Mouse (Mus musculus): ENCODE results near the gene Myof. TPM values are rescaled to one million over a fixed set of nuclear protein-coding genes. Genes with fewer than 3 reads are reported as not detected.
A peak's percentile ranks its signal among the peaks of the same experiment; 100 is the strongest.

The Myof gene
- total RNA-seq, 1 experiment, result 44.3 TPM

GRCm38 (mm10) chr19:37921098-37921497, 122.3 kb downstream of the Myof start:
- DNase-seq (ENCODE audit: low read depth, low spot score), result peak; percentile 65
- no peak overlapping the region for H3K27ac ChIP-seq (ENCODE audit: insufficient read depth, low read depth, low read length, poor library complexity, severe bottlenecking)
- no peak overlapping the region for H3K9ac ChIP-seq (ENCODE audit: insufficient read depth, low read depth, low read length, poor library complexity, severe bottlenecking)
- TF ChIP-seq ZC3H11A (IDR thresholded peaks at IDR 0.05; ENCODE audit: borderline replicate concordance, low read depth, low read length), result no peak
- 0 out of 2 replicates have a peak, but pooled peaks have one; percentile 14 for TF ChIP-seq CHD2 (IDR thresholded peaks at IDR 0.05; ENCODE audit: low read depth, low read length)
- in situ Hi-C loops (cut with MboI; ENCODE audit: low sequenced_read_pairs in 2 of 2, unreplicated experiment in 2 of 2), result no loop called here
- no peaks in the 10 kb centered on the region for H3K9me3 ChIP-seq (ENCODE audit: control insufficient read depth, insufficient read depth, low read depth, low read length)
- H3K4me3 ChIP-seq (ENCODE audit: insufficient read depth in 1 of 2, low read depth in 1 of 2, low read length in 2 of 2, poor library complexity in 1 of 2, severe bottlenecking in 1 of 2), result no peak overlapping the region
- peaks cover 4% of the 10 kb centered on the region; the same call in 1 of the 2 replicates for H3K36me3 ChIP-seq (ENCODE audit: control insufficient read depth, insufficient read depth, low read length, poor library complexity, severe bottlenecking)
- peaks cover 2 to 3% of the 10 kb centered on the region in 2 experiments; a peak in 2 of 4 replicates for H3K4me1 ChIP-seq (ENCODE audit: control insufficient read depth in 2 of 2, insufficient read depth in 2 of 2, low read length in 2 of 2, poor library complexity in 1 of 2)

DNA sequence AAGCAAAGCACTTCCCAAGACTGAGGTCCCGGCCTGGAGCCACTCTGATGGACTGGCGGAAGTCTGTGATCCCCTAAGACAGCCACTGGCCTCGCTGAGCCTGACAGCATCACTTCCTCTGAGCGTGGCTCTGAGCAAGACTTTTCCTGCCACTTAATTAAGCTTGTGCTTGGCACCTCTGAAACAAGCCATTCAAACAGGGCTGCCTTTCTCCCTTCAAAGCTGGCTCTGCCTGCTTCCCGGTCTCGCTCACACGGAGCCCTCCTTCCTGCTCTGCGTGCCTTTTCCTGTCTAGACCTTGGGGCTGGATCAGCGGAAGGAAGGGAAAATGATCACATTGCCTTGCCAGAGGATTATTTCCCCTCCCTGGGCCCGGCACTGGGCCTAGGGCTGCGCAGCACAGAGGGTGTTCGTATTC, 124.9 kb downstream of the Myof start:
- Histone ChIP-seq H3K9me3 (ENCODE audit: control insufficient read depth, insufficient read depth, low read depth, low read length) (no peaks in the 10 kb centered on the region), H3K9ac (ENCODE audit: insufficient read depth, low read depth, low read length, poor library complexity, severe bottlenecking) (no peak overlapping the region), H3K27ac (ENCODE audit: insufficient read depth, low read depth, low read length, poor library complexity, severe bottlenecking) (no peak overlapping the region), H3K4me3 (ENCODE audit: insufficient read depth in 1 of 2, low read depth in 1 of 2, low read length in 2 of 2, poor library complexity in 1 of 2, severe bottlenecking in 1 of 2) (no peak overlapping the region), H3K36me3 (ENCODE audit: control insufficient read depth, insufficient read depth, low read length, poor library complexity, severe bottlenecking) (peaks cover 4% of the 10 kb centered on the region; the same call in 1 of the 2 replicates), H3K4me1 (ENCODE audit: control insufficient read depth in 2 of 2, insufficient read depth in 2 of 2, low read length in 2 of 2, poor library complexity in 1 of 2) (peaks cover 2 to 3% of the 10 kb centered on the region in 2 experiments; a peak in 2 of 4 replicates)
- no peak for DNase-seq (ENCODE audit: low read depth, low spot score)
- no peak for TF ChIP-seq MAFK (IDR thresholded peaks at IDR 0.05; ENCODE audit: insufficient read depth, low read depth, low read length)
- in situ Hi-C loops (cut with MboI; ENCODE audit: low sequenced_read_pairs in 2 of 2, unreplicated experiment in 2 of 2), result no loop called here

DNA sequence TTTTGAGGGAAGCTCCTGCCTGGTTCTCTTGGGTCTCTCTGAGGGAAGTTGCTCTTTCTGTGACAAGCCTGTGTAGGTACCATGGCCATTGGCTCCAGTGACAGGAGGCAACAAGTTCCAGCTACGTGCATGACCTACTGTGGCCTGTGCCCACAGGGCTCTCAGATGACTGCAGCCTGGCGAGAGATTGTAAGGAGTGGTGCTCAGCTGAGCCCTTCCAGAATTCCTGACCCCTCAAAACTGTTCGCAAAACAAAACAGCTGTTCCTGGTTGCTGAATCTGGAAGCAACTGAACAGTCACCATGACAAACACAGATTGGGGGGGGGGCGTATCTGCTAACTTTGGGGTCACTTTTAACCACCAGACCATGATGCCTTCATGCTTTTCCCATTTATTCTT, 129.1 kb downstream of the Myof start:
- Histone ChIP-seq H3K9ac (ENCODE audit: insufficient read depth, low read depth, low read length, poor library complexity, severe bottlenecking) (no peak overlapping the region), H3K27ac (ENCODE audit: insufficient read depth, low read depth, low read length, poor library complexity, severe bottlenecking) (no peak overlapping the region), H3K36me3 (ENCODE audit: control insufficient read depth, insufficient read depth, low read length, poor library complexity, severe bottlenecking) (no peaks in the 10 kb centered on the region), H3K4me1 (ENCODE audit: control insufficient read depth in 2 of 2, insufficient read depth in 2 of 2, low read length in 2 of 2, poor library complexity in 1 of 2) (0 out of 4 replicates have a peak, but pooled peaks cover 0 to 2% of the 10 kb centered on the region in 2 experiments), H3K9me3 (ENCODE audit: control insufficient read depth, insufficient read depth, low read depth, low read length) (no peaks in the 10 kb centered on the region), H3K4me3 (ENCODE audit: insufficient read depth in 1 of 2, low read depth in 1 of 2, low read length in 2 of 2, poor library complexity in 1 of 2, severe bottlenecking in 1 of 2) (no peak overlapping the region)
- TF ChIP-seq ZC3H11A (IDR thresholded peaks at IDR 0.05; ENCODE audit: borderline replicate concordance, low read depth, low read length), result no peak
- in situ Hi-C loops (cut with MboI; ENCODE audit: low sequenced_read_pairs in 2 of 2, unreplicated experiment in 2 of 2), result no loop called here
- no peak for DNase-seq (ENCODE audit: low read depth, low spot score)

DNA sequence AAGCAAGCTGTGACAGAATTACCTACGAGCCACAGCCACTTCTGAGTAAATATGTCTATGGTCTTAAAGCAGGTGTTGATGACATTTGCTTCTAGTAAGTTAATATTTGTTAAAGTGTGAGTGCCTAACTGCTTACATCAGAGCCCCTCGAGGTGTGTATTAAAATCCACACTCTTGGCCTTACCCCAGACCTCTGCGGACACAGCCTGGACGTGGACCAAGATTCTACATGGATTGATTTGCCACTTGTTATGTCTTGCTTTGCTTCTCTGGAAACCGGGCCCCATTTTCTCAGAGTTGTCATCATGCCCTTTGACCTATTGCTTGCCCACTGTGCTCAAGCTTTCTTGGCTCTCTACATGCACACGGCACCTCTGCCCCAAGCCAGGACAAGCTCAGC, 130.9 kb downstream of the Myof start:
- no peak for DNase-seq (ENCODE audit: low read depth, low spot score)
- TF ChIP-seq MAFK (IDR thresholded peaks at IDR 0.05; ENCODE audit: insufficient read depth, low read depth, low read length), result no peak
- no peak for TF ChIP-seq CHD2 (IDR thresholded peaks at IDR 0.05; ENCODE audit: low read depth, low read length)
- no peak for TF ChIP-seq ZC3H11A (IDR thresholded peaks at IDR 0.05; ENCODE audit: borderline replicate concordance, low read depth, low read length)
- no peak for TF ChIP-seq ZNF384 (IDR thresholded peaks at IDR 0.05; ENCODE audit: low read depth, low read length)
- TF ChIP-seq HCFC1 (IDR thresholded peaks at IDR 0.05; ENCODE audit: borderline replicate concordance, insufficient read depth, low read length), result no peak
- H3K27ac ChIP-seq (ENCODE audit: insufficient read depth, low read depth, low read length, poor library complexity, severe bottlenecking), result no peak overlapping the region
- H3K36me3 ChIP-seq (ENCODE audit: control insufficient read depth, insufficient read depth, low read length, poor library complexity, severe bottlenecking), result no peaks in the 10 kb centered on the region
- H3K9ac ChIP-seq (ENCODE audit: insufficient read depth, low read depth, low read length, poor library complexity, severe bottlenecking), result no peak overlapping the region
- in situ Hi-C loops (cut with MboI; ENCODE audit: low sequenced_read_pairs in 2 of 2, unreplicated experiment in 2 of 2), result no loop called here
- 0 out of 4 replicates have a peak, but pooled peaks cover 0 to 2% of the 10 kb centered on the region in 2 experiments for H3K4me1 ChIP-seq (ENCODE audit: control insufficient read depth in 2 of 2, insufficient read depth in 2 of 2, low read length in 2 of 2, poor library complexity in 1 of 2)
- H3K9me3 ChIP-seq (ENCODE audit: control insufficient read depth, insufficient read depth, low read depth, low read length), result no peaks in the 10 kb centered on the region
- no peak overlapping the region for H3K4me3 ChIP-seq (ENCODE audit: insufficient read depth in 1 of 2, low read depth in 1 of 2, low read length in 2 of 2, poor library complexity in 1 of 2, severe bottlenecking in 1 of 2)

- H3K36me3 ChIP-seq (ENCODE audit: control insufficient read depth, insufficient read depth, low read length, poor library complexity, severe bottlenecking), result no peaks in the 10 kb centered on the region; the same call in 1 of the 2 replicates
- H3K9me3 ChIP-seq (ENCODE audit: control insufficient read depth, insufficient read depth, low read depth, low read length), result no peaks in the 10 kb centered on the region
- in situ Hi-C loops (cut with MboI; ENCODE audit: low sequenced_read_pairs in 2 of 2, unreplicated experiment in 2 of 2), result no loop called here
- DNase-seq (ENCODE audit: low read depth, low spot score), result no peak
- H3K4me1 ChIP-seq (ENCODE audit: control insufficient read depth in 2 of 2, insufficient read depth in 2 of 2, low read length in 2 of 2, poor library complexity in 1 of 2), result 0 out of 4 replicates have a peak, but pooled peaks cover 0 to 2% of the 10 kb centered on the region in 2 experiments
- no peak overlapping the region for H3K4me3 ChIP-seq (ENCODE audit: insufficient read depth in 1 of 2, low read depth in 1 of 2, low read length in 2 of 2, poor library complexity in 1 of 2, severe bottlenecking in 1 of 2)
- TF ChIP-seq MAFK (IDR thresholded peaks at IDR 0.05; ENCODE audit: insufficient read depth, low read depth, low read length), result no peak
- no peak for TF ChIP-seq ZC3H11A (IDR thresholded peaks at IDR 0.05; ENCODE audit: borderline replicate concordance, low read depth, low read length)
- no peak overlapping the region for H3K9ac ChIP-seq (ENCODE audit: insufficient read depth, low read depth, low read length, poor library complexity, severe bottlenecking)
- H3K27ac ChIP-seq (ENCODE audit: insufficient read depth, low read depth, low read length, poor library complexity, severe bottlenecking), result no peak overlapping the region
Observed at GRCm38 (mm10) chr19:37909830-37910261, 133.5 kb downstream of the Myof start.
